ENCODE assay signal across 9 mouse cellular contexts in genomic region chr11:76894240-76894639, GRCm38 (mm10). TPM values are rescaled to one million over a fixed set of nuclear protein-coding genes. Genes with fewer than 3 reads are reported as not detected.
A peak's percentile ranks its signal among the peaks of the same experiment; 100 is the strongest.
DNase-seq lines count a peak whose midpoint lies in the region; ATAC-seq and TF ChIP-seq lines count a peak whose summit lies in the region.
"Had no signal": no experiment of that assay in that cellular context is flagged by ENCODE, and none has a peak within 500 bp of the region (broad histone marks: within the 10 kb centered on the region; RNA-seq: fewer than 3 reads in every experiment).

No protein-coding gene starts in this region.

- peak; percentile 70 for TF ChIP-seq CTCF in left cerebral cortex, adult 2 months (IDR thresholded peaks at IDR 0.05)

- 0 out of 2 replicates have a peak, but pooled peaks have one; percentile 41 for ATAC-seq in heart, embryonic 11.5 days (replicated peaks; ENCODE audit: insufficient number of reproducible peaks, low FRiP score, low TSS enrichment)

- no peak overlapping the region for H3K9ac ChIP-seq in heart, embryonic 11.5 days (ENCODE audit: low read depth, low read length)
- H3K9ac ChIP-seq: embryonic facial prominence, embryonic 12.5 days had no signal

- H3K27ac ChIP-seq in left cerebral cortex, adult 2 months, result no peak overlapping the region
- H3K27ac ChIP-seq in heart, embryonic 11.5 days (ENCODE audit: low read depth, low read length), result no peak overlapping the region
- H3K27ac ChIP-seq: embryonic facial prominence, embryonic 12.5 days had no signal

- 20% methylated on average over 5 of the region's 5 CpGs for WGBS in heart, embryonic 11.5 days (ENCODE audit: insufficient replicate concordance)

- no peak overlapping the region for H3K4me2 ChIP-seq in heart, embryonic 11.5 days
- H3K4me2 ChIP-seq: embryonic facial prominence, embryonic 12.5 days had no signal

- peak; percentile 19 to 27 for DNase-seq in left cerebral cortex, adult 2 months (ENCODE audit: extremely low spot score in 1 of 2, low spot score in 2 of 2)
- DNase-seq in left cerebral cortex, adult 8-10 months (ENCODE audit: low spot score in 2 of 2), result no peak
- peak; percentile 47 for DNase-seq in ZHBTc4 (ENCODE audit: low read depth, low spot score)
- DNase-seq in cerebellum, postnatal 14 days, result peak; percentile 82
- peak; percentile 80 for DNase-seq in kidney, postnatal 14 days
- peak; percentile 81 for DNase-seq in lung, postnatal 36 days
- DNase-seq in telencephalon, adult 2 months (ENCODE audit: low read depth, low spot score), result peak; percentile 27

- peaks cover 12% of the 10 kb centered on the region for H3K4me1 ChIP-seq in heart, embryonic 11.5 days (ENCODE audit: control insufficient read depth, insufficient read depth, low read length)
- H3K4me1 ChIP-seq: embryonic facial prominence, embryonic 12.5 days had no signal

- no peak overlapping the region for H3K4me3 ChIP-seq in left cerebral cortex, adult 2 months
- no peak overlapping the region for H3K4me3 ChIP-seq in heart, embryonic 11.5 days (ENCODE audit: low read depth, low read length)
- H3K4me3 ChIP-seq: embryonic facial prominence, embryonic 12.5 days had no signal

- no peaks in the 10 kb centered on the region for H3K36me3 ChIP-seq in heart, embryonic 11.5 days (ENCODE audit: control insufficient read depth, insufficient read depth, low read length)
- H3K36me3 ChIP-seq: embryonic facial prominence, embryonic 12.5 days had no signal

- H3K27me3 ChIP-seq in heart, embryonic 11.5 days (ENCODE audit: control insufficient read depth, insufficient read depth, low read length), result no peaks in the 10 kb centered on the region
- H3K27me3 ChIP-seq: embryonic facial prominence, embryonic 12.5 days had no signal

- no peaks in the 10 kb centered on the region for H3K9me3 ChIP-seq in heart, embryonic 11.5 days (replicated peaks; ENCODE audit: control insufficient read depth, low read length)
- H3K9me3 ChIP-seq: embryonic facial prominence, embryonic 12.5 days had no signal

- intact Hi-C loops in left cerebral cortex, adult 2 months (cut with DNase I), result loop anchor here (1.0 to 10.0 kb wide), 3 partner anchors 82 to 219 kb away; partner anchors contain the start of genes Bhlha9 and Trarg1

RNA-seq across cellular contexts. Expression of gene Tmigd1, which starts 7.7 kb away (rescaled TPM):
- total RNA-seq in left cerebral cortex, adult 2 months (2021), result not detected
- total RNA-seq in left cerebral cortex, adult 8-10 months (2022), result not detected
- 0.23 TPM in 1 of 2 replicates, not detected in the other for polyA plus RNA-seq in heart, embryonic 11.5 days (2014; fragmentation: Nextera tagmentation; extraction: Ambion mirVana)
- polyA plus RNA-seq: embryonic facial prominence, embryonic 12.5 days had no signal

RNA-seq across cellular contexts. Expression of gene Blmh, which starts 30.4 kb away (rescaled TPM):
- 10 to 100 TPM; 52.4 to 58.8 TPM for total RNA-seq in left cerebral cortex, adult 2 months (2021)
- total RNA-seq in left cerebral cortex, adult 8-10 months (2022), result 10 to 100 TPM; 65.4 to 69.3 (median 68.7) TPM
- polyA plus RNA-seq in heart, embryonic 11.5 days (2014; fragmentation: Nextera tagmentation; extraction: Ambion mirVana), result 89.0 and 111 TPM in 2 replicates

RNA-seq across cellular contexts. Expression of gene Cpd, which starts 47.4 kb away (rescaled TPM):
- 10 to 100 TPM; 53.0 to 56.8 TPM for total RNA-seq in left cerebral cortex, adult 2 months (2021)
- 10 to 100 TPM; 53.6 to 58.6 (median 54.1) TPM for total RNA-seq in left cerebral cortex, adult 8-10 months (2022)
- 19.9 and 20.8 TPM in 2 replicates for polyA plus RNA-seq in heart, embryonic 11.5 days (2014; fragmentation: Nextera tagmentation; extraction: Ambion mirVana)

Comparison
In these comparisons a context has a peak if more than half of its experiments do, and no peak if none do; other contexts are left out.
1. DNase-seq: peak in left cerebral cortex, adult 2 months (2 of 2), ZHBTc4 (single experiment), cerebellum, postnatal 14 days (2 of 2), kidney, postnatal 14 days (single experiment), lung, postnatal 36 days (single experiment) and telencephalon, adult 2 months (single experiment); none in left cerebral cortex, adult 8-10 months (0 of 2).